In the genomic region with DNA sequence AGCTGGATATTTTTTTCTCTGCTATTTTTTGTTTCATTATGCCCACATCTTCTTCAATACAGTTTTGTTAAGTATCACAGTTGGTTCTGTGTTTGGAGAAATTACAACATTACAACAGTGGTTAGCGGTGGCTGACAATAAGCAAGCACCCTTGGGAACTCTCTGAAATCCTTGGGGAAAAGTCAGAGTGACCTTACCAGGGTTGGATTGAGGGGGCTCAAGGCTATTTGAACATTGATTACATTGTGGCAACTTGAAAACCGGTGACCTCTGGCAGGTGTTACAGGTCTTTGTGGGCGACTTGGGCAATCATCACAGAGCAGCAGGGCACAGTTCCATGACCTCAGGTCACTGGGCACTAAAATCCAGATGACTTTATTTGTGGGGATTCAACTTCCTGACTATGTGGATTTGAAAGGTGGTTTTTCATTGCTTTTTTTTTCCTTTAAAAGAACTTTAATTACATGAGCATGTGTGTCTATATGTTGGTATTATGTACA, we compare ENCODE assay signal across 31 mouse cellular contexts. TPM values are rescaled to one million over a fixed set of nuclear protein-coding genes. Genes with fewer than 3 reads are reported as not detected.
DNase-seq lines count a peak whose midpoint lies in the region; ATAC-seq and TF ChIP-seq lines count a peak whose summit lies in the region.
"Had no signal": no experiment of that assay in that cellular context is flagged by ENCODE, and none has a peak within 500 bp of the region (broad histone marks: within the 10 kb centered on the region; RNA-seq: fewer than 3 reads in every experiment).

No protein-coding gene starts in this region.

- H3K4me1 ChIP-seq in liver, adult 2 months (ENCODE audit: control insufficient read depth, insufficient read depth, low read length) = peaks cover 12% of the 10 kb centered on the region
- peaks cover 16% of the 10 kb centered on the region for H3K4me1 ChIP-seq in liver, embryonic 12.5 days
- H3K4me1 ChIP-seq in heart, embryonic 11.5 days (ENCODE audit: control insufficient read depth, insufficient read depth, low read length) = no peaks in the 10 kb centered on the region; the same call in 1 of the 2 replicates
- H3K4me1 ChIP-seq: embryonic facial prominence, embryonic 15.5 days; forebrain, embryonic 13.5 days; midbrain, embryonic 13.5 days had no signal

- H3K36me3 ChIP-seq in liver, adult 2 months (ENCODE audit: control insufficient read depth, insufficient read depth, low read length) = no peaks in the 10 kb centered on the region
- no peaks in the 10 kb centered on the region for H3K36me3 ChIP-seq in liver, embryonic 12.5 days
- no peaks in the 10 kb centered on the region for H3K36me3 ChIP-seq in heart, embryonic 11.5 days (ENCODE audit: control insufficient read depth, insufficient read depth, low read length)
- H3K36me3 ChIP-seq: embryonic facial prominence, embryonic 10.5 days; embryonic facial prominence, embryonic 15.5 days; heart, embryonic 12.5 days; midbrain, embryonic 13.5 days had no signal

- WGBS in liver, adult 2 months = 22% methylated on average over 3 of the region's 3 CpGs
- 63% methylated on average over 3 of the region's 3 CpGs for WGBS in liver, embryonic 12.5 days (ENCODE audit: insufficient replicate concordance)
- 86% methylated on average over 3 of the region's 3 CpGs for WGBS in heart, embryonic 11.5 days (ENCODE audit: insufficient replicate concordance)

- TF ChIP-seq CTCF in liver, adult 2 months (IDR thresholded peaks at IDR 0.05; ENCODE audit: low read depth, low read length) = no peak

- no peak overlapping the region for H3K4me2 ChIP-seq in liver, embryonic 12.5 days
- no peak overlapping the region for H3K4me2 ChIP-seq in heart, embryonic 11.5 days
- H3K4me2 ChIP-seq: embryonic facial prominence, embryonic 15.5 days; forebrain, embryonic 13.5 days; heart, embryonic 12.5 days; hindbrain, embryonic 14.5 days; midbrain, embryonic 13.5 days had no signal

- no peak for TF ChIP-seq POLR2A in liver, adult 2 months (IDR thresholded peaks at IDR 0.05; ENCODE audit: extremely low read depth, insufficient read depth, low read length)

- no peaks in the 10 kb centered on the region for H3K27me3 ChIP-seq in liver, adult 2 months (ENCODE audit: control insufficient read depth, insufficient read depth, low read length)
- no peaks in the 10 kb centered on the region for H3K27me3 ChIP-seq in liver, embryonic 12.5 days (replicated peaks)
- no peaks in the 10 kb centered on the region for H3K27me3 ChIP-seq in heart, embryonic 11.5 days (ENCODE audit: control insufficient read depth, insufficient read depth, low read length)
- H3K27me3 ChIP-seq: CH12.LX; embryonic facial prominence, embryonic 15.5 days; forebrain, embryonic 13.5 days; heart, embryonic 12.5 days; midbrain, embryonic 13.5 days had no signal

- no peak overlapping the region for H3K4me3 ChIP-seq in liver, adult 2 months (ENCODE audit: insufficient read depth, low read depth, low read length)
- no peak overlapping the region for H3K4me3 ChIP-seq in liver, embryonic 12.5 days
- H3K4me3 ChIP-seq in heart, embryonic 11.5 days (ENCODE audit: low read depth, low read length) = no peak overlapping the region
- H3K4me3 ChIP-seq: embryonic facial prominence, embryonic 10.5 days; embryonic facial prominence, embryonic 15.5 days; forebrain, embryonic 13.5 days; heart, embryonic 12.5 days; midbrain, embryonic 13.5 days had no signal

- no peaks in the 10 kb centered on the region for H3K79me2 ChIP-seq in liver, adult 2 months (ENCODE audit: control insufficient read depth, insufficient read depth, low read length)

- ATAC-seq in liver, embryonic 12.5 days = no peak
- ATAC-seq in heart, embryonic 11.5 days (replicated peaks; ENCODE audit: insufficient number of reproducible peaks, low FRiP score, low TSS enrichment) = no peak
- ATAC-seq: activated CD4-positive, CD25-positive, alpha-beta regulatory T cell, adult 4 months; forebrain, embryonic 13.5 days; intestine, postnatal 0 days; lung, postnatal 0 days; midbrain, embryonic 13.5 days had no signal

- no peak overlapping the region; the same call in 1 of the 2 replicates for H3K27ac ChIP-seq in liver, adult 2 months (replicated peaks; ENCODE audit: insufficient read depth, low read depth, low read length)
- no peak overlapping the region for H3K27ac ChIP-seq in liver, embryonic 12.5 days
- no peak overlapping the region for H3K27ac ChIP-seq in heart, embryonic 11.5 days (ENCODE audit: low read depth, low read length)
- H3K27ac ChIP-seq: embryonic facial prominence, embryonic 10.5 days; embryonic facial prominence, embryonic 15.5 days; forebrain, embryonic 13.5 days; hindbrain, embryonic 14.5 days; kidney, postnatal 0 days; midbrain, embryonic 13.5 days had no signal

- H3K9me3 ChIP-seq in liver, embryonic 12.5 days (replicated peaks) = no peaks in the 10 kb centered on the region
- H3K9me3 ChIP-seq in heart, embryonic 11.5 days (replicated peaks; ENCODE audit: control insufficient read depth, low read length) = no peaks in the 10 kb centered on the region
- H3K9me3 ChIP-seq: embryonic facial prominence, embryonic 10.5 days; embryonic facial prominence, embryonic 15.5 days; forebrain, embryonic 13.5 days; heart, embryonic 12.5 days; midbrain, embryonic 13.5 days had no signal

- DNase-seq in adrenal gland, adult 2 months = peak; percentile 49
- DNase-seq in adrenal gland, postnatal 25 days = no peak
- peak; percentile 94 for DNase-seq in liver, adult 2 months (ENCODE audit: extremely low read depth, low read depth, low spot score)
- peak; percentile 49 for DNase-seq in gonadal fat pad, adult 2 months (ENCODE audit: low read depth)
- no peak for DNase-seq in right cerebral cortex, postnatal 4 days
- DNase-seq: cerebellum, adult 8-10 months; cerebellum, postnatal 25 days; gastrocnemius, postnatal 25 days; heart, adult 18-20 months; heart, postnatal 4 days; kidney, postnatal 4 days; layer of hippocampus, postnatal 36 days; left cerebral cortex, postnatal 4 days; lung, adult 18-20 months; lung, postnatal 4 days; right cerebral cortex, postnatal 14 days; spleen, adult 18-20 months; thymus, postnatal 14 days had no signal

- H3K9ac ChIP-seq in liver, adult 2 months (ENCODE audit: low read depth, low read length) = no peak overlapping the region
- H3K9ac ChIP-seq in liver, embryonic 12.5 days = no peak overlapping the region
- H3K9ac ChIP-seq in heart, embryonic 11.5 days (ENCODE audit: low read depth, low read length) = no peak overlapping the region
- H3K9ac ChIP-seq: embryonic facial prominence, embryonic 15.5 days; forebrain, embryonic 13.5 days; heart, embryonic 12.5 days; hindbrain, embryonic 14.5 days; midbrain, embryonic 13.5 days had no signal

RNA-seq across cellular contexts. Expression of gene Ric1, which starts 32.2 kb away (rescaled TPM):
- total RNA-seq in adrenal gland, adult 2 months (2021) = 10 to 100 TPM; 25.9 to 40.3 TPM
- polyA plus RNA-seq in adrenal gland, adult 2 months (2012; rRNA removed) = 7.5 and 7.9 TPM in 2 replicates
- total RNA-seq in adrenal gland, postnatal 25 days (2021) = 36.3 and 40.9 TPM in 2 replicates
- total RNA-seq in liver, adult 2 months (2014; rRNA removed) = 39.3 and 41.5 TPM in 2 replicates
- 4.7 and 5.4 TPM in 2 replicates for polyA plus RNA-seq in liver, adult 2 months (2012; rRNA removed)
- polyA plus RNA-seq in liver, embryonic 12.5 days (2016; fragmentation: Nextera tagmentation; extraction: Ambion mirVana) = 4.9 and 5.8 TPM in 2 replicates
- 16.9 and 17.6 TPM in 2 replicates for polyA plus RNA-seq in gonadal fat pad, adult 2 months (2012; rRNA removed)
- polyA plus RNA-seq in heart, embryonic 11.5 days (2014; fragmentation: Nextera tagmentation; extraction: Ambion mirVana) = 6.5 and 8.7 TPM in 2 replicates

Comparison
In these comparisons a context has a peak if more than half of its experiments do, and no peak if none do; other contexts are left out.
1. DNase-seq: peak in adrenal gland, adult 2 months (single experiment), liver, adult 2 months (single experiment) and gonadal fat pad, adult 2 months (single experiment); none in adrenal gland, postnatal 25 days (single experiment) and right cerebral cortex, postnatal 4 days (single experiment).